Mouse (Mus musculus) liver, adult 2 months (tissue): ENCODE measurements around the gene Fcrla.

Experiments used
- CTCF ChIP-seq: fragments of 200-500 bp; IDR thresholded peaks from 2 replicates; pipeline ENCODE4 v1.5.1; 2011; ENCODE audit warnings: low read depth, low read length, control low read depth
- POLR2A ChIP-seq: fragments of 200-500 bp; IDR thresholded peaks from 2 replicates; pipeline ENCODE4 v1.6.1; 2011; ENCODE audit warnings: low read length, control low read depth; ENCODE audit not compliant: insufficient read depth; ENCODE audit errors: extremely low read depth

GRCm38 (mm10) chr1:170884978-170885561, 42.3 kb downstream of the Fcrla start, which contains the start of the genes Gm26620 and Dusp12:
- peak; percentile 81 for TF ChIP-seq CTCF
- TF ChIP-seq POLR2A, result peak; percentile 51
